Mouse (Mus musculus) intestine, embryonic 16.5 days (tissue): ENCODE measurements around the gene Zfp217. TPM values are rescaled to one million over a fixed set of nuclear protein-coding genes. Genes with fewer than 3 reads are reported as not detected.
"Not testable (repeated sequence)": the region's sequence is repeated elsewhere in the genome, so short reads cannot be mapped to it uniquely, and the experiment has no call there.

ENCODE experiments used
- ATAC-seq: fragments of 200-750 bp; cut with Nextera tagmentation; 2 replicates; pipeline ENCODE4 v1.8.0; 2017; ENCODE audit warnings: moderate TSS enrichment, moderate library complexity
- H3K27ac ChIP-seq: fragments of 300-500 bp; sonication (generic); 2 replicates; pipeline ENCODE4 v1.5.1; 2014; ENCODE audit warnings: mild to moderate bottlenecking, low read length
- H3K27me3 ChIP-seq: fragments of 300-500 bp; sonication (generic); replicated peaks from 2 replicates; pipeline ENCODE4 v1.6.1; 2014; ENCODE audit warnings: low read length, control low read depth, mixed read lengths; ENCODE audit not compliant: control insufficient read depth, insufficient read depth
- H3K36me3 ChIP-seq: fragments of 300-500 bp; sonication (generic); 2 replicates; pipeline ENCODE4 v1.6.1; 2014; ENCODE audit warnings: low read length, control low read depth; ENCODE audit not compliant: control insufficient read depth, insufficient read depth
- H3K4me1 ChIP-seq: fragments of 300-500 bp; sonication (generic); 2 replicates; pipeline ENCODE4 v1.6.1; 2014; ENCODE audit warnings: low read length, control low read depth, mixed read lengths; ENCODE audit not compliant: control insufficient read depth, insufficient read depth
- H3K4me2 ChIP-seq: fragments of 300-500 bp; sonication (generic); 2 replicates; pipeline ENCODE4 v1.6.1; 2014; ENCODE audit warnings: low read depth, low read length, control low read depth
- H3K4me3 ChIP-seq: fragments of 300-500 bp; sonication (generic); 2 replicates; pipeline ENCODE4 v1.5.1; 2014; ENCODE audit warnings: mild to moderate bottlenecking, low read length
- H3K9ac ChIP-seq: fragments of 300-500 bp; sonication (generic); 2 replicates; pipeline ENCODE4 v1.6.1; 2014; ENCODE audit warnings: low read depth, low read length
- H3K9me3 ChIP-seq: fragments of 300-500 bp; sonication (generic); 2 replicates; pipeline ENCODE4 v1.6.1; 2016; ENCODE audit warnings: low read length, control low read depth; ENCODE audit not compliant: control insufficient read depth
- WGBS: fragments of 180-500 bp; shearing (Covaris S2); extraction: QIAGEN DNeasy Blood & Tissue Kit; methylation state at CpG from one replicate; pipeline ENCODE4 v1.1.7; 2014; 5-methylcytosine and 5-hydroxymethylcytosine counted together
- polyA plus RNA-seq: library from polyadenylated mRNA; unstranded; fragments of >200 nt; fragmentation: Nextera tagmentation; extraction: Ambion mirVana; gene quantifications from 2 replicates; pipeline ENCODE4 v1.2.1, GENCODE M21; 2015

The Zfp217 gene
- polyA plus RNA-seq, 1 experiment from 2014 or later, result 2.9 TPM

GRCm38 (mm10) chr2:170184175-170184983 is 36.5 kb upstream of the Zfp217 start:
- WGBS, result 1% methylated on average over 30 of the region's 33 CpGs
- Histone ChIP-seq H3K9me3 (no peaks in the 10 kb centered on the region), H3K4me1 (peaks cover 8% of the 10 kb centered on the region; the same call in 1 of the 2 replicates), H3K27ac (peak overlapping the region; percentile 84), H3K4me3 (peak overlapping the region; percentile 52), H3K36me3 (no peaks in the 10 kb centered on the region), H3K27me3 (no peaks in the 10 kb centered on the region), H3K9ac (peak overlapping the region; percentile 69), H3K4me2 (peak overlapping the region; percentile 71)
- ATAC-seq, result peak; percentile 84

- no peaks in the 10 kb centered on the region for H3K27me3 ChIP-seq
- no peak overlapping the region for H3K9ac ChIP-seq
- WGBS, result 60% methylated on average over 4 of the region's 4 CpGs
- H3K27ac ChIP-seq, result peak overlapping the region; percentile 46; the same call in 1 of the 2 replicates
- peak overlapping the region; percentile 71 for H3K4me2 ChIP-seq
- no peak overlapping the region for H3K4me3 ChIP-seq
- no peak for ATAC-seq
- H3K9me3 ChIP-seq, result no peaks in the 10 kb centered on the region
- peaks cover 8% of the 10 kb centered on the region; the same call in 1 of the 2 replicates for H3K4me1 ChIP-seq
- H3K36me3 ChIP-seq, result no peaks in the 10 kb centered on the region
These were observed 35.9 kb upstream of the Zfp217 start for GRCm38 (mm10) chr2:170183851-170184174.

- Histone ChIP-seq H3K27me3 (no peaks in the 10 kb centered on the region), H3K27ac (no peak overlapping the region), H3K9me3 (no peaks in the 10 kb centered on the region), H3K9ac (no peak overlapping the region), H3K4me3 (no peak overlapping the region), H3K36me3 (no peaks in the 10 kb centered on the region), H3K4me2 (no peak overlapping the region), H3K4me1 (peaks cover 17% of the 10 kb centered on the region)
- no peak for ATAC-seq
- WGBS, result 84% methylated on average over 6 of the region's 6 CpGs
These were observed 34.0 kb upstream of the Zfp217 start for GRCm38 (mm10) chr2:170181862-170182261.

- not testable (repeated sequence) for H3K27ac ChIP-seq, H3K4me3 ChIP-seq, H3K4me2 ChIP-seq, H3K9ac ChIP-seq, H3K9me3 ChIP-seq, H3K27me3 ChIP-seq, H3K36me3 ChIP-seq, ATAC-seq
- 92% methylated on average over 3 of the region's 3 CpGs for WGBS
- H3K4me1 ChIP-seq, result peaks cover 25% of the 10 kb centered on the region
These were observed 32.9 kb upstream of the Zfp217 start for GRCm38 (mm10) chr2:170180769-170181168.

GRCm38 (mm10) chr2:170179317-170179716 is 31.4 kb upstream of the Zfp217 start:
- no peak for ATAC-seq
- Histone ChIP-seq H3K4me1 (peaks cover 32% of the 10 kb centered on the region), H3K4me3 (no peak overlapping the region), H3K9ac (no peak overlapping the region), H3K27me3 (no peaks in the 10 kb centered on the region), H3K9me3 (no peaks in the 10 kb centered on the region), H3K4me2 (no peak overlapping the region), H3K27ac (peak overlapping the region; percentile 80), H3K36me3 (no peaks in the 10 kb centered on the region)
- 72% methylated on average over 5 of the region's 5 CpGs for WGBS

DNA sequence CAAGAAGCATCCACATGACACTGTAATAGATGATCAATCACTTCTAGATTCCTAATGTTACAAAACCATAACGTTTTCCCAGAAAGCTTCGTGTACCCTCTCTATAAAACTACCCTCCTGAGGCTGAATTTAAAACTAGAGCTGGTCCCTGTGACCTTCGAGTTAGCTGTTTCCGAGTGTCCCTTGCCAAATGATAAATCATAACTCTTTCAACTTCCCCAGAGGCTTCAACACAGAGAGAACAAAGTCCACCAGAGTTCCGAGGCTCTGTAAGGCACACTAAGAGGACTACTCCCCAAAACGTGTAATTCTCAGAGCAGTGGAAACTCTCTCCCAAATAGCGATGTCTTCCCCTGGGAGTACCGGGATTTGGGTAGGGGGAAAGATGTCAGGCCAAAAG is 29.4 kb upstream of the Zfp217 start:
- Histone ChIP-seq H3K36me3 (no peaks in the 10 kb centered on the region), H3K9me3 (no peaks in the 10 kb centered on the region), H3K4me2 (peak overlapping the region; percentile 46), H3K4me1 (peaks cover 38% of the 10 kb centered on the region), H3K27ac (peak overlapping the region; percentile 70), H3K4me3 (peak overlapping the region; percentile 18; the same call in 1 of the 2 replicates), H3K27me3 (no peaks in the 10 kb centered on the region), H3K9ac (peak overlapping the region; percentile 48)
- WGBS, result 13% methylated on average over 8 of the region's 8 CpGs
- ATAC-seq, result peak; percentile 32; the same call in 1 of the 2 replicates

GRCm38 (mm10) chr2:170176284-170176926 is 28.5 kb upstream of the Zfp217 start:
- H3K9me3 ChIP-seq, result no peaks in the 10 kb centered on the region
- no peak overlapping the region for H3K4me3 ChIP-seq
- H3K27me3 ChIP-seq, result no peaks in the 10 kb centered on the region
- peaks cover 38% of the 10 kb centered on the region for H3K4me1 ChIP-seq
- ATAC-seq, result no peak
- H3K27ac ChIP-seq, result no peak overlapping the region
- H3K4me2 ChIP-seq, result no peak overlapping the region
- H3K9ac ChIP-seq, result no peak overlapping the region
- no peaks in the 10 kb centered on the region for H3K36me3 ChIP-seq
- 21% methylated on average over 7 of the region's 8 CpGs for WGBS

- WGBS, result 49% methylated on average over 7 of the region's 7 CpGs
- peak overlapping the region; percentile 54 for H3K27ac ChIP-seq
These were observed 27.8 kb upstream of the Zfp217 start for GRCm38 (mm10) chr2:170175661-170176150.

GRCm38 (mm10) chr2:170175190-170175589 is 27.3 kb upstream of the Zfp217 start:
- Histone ChIP-seq H3K4me1 (peaks cover 38% of the 10 kb centered on the region), H3K9ac (no peak overlapping the region), H3K27ac (peak overlapping the region; percentile 54), H3K27me3 (no peaks in the 10 kb centered on the region), H3K9me3 (no peaks in the 10 kb centered on the region), H3K4me2 (no peak overlapping the region), H3K4me3 (no peak overlapping the region), H3K36me3 (no peaks in the 10 kb centered on the region)
- no peak for ATAC-seq
- 72% methylated on average over 3 of the region's 3 CpGs for WGBS

More at GRCm38 (mm10) chr2:170175661-170176150, 27.8 kb upstream of the Zfp217 start:
- Histone ChIP-seq H3K4me1 (peaks cover 38% of the 10 kb centered on the region), H3K4me2 (no peak overlapping the region), H3K27me3 (no peaks in the 10 kb centered on the region), H3K4me3 (no peak overlapping the region), H3K9ac (no peak overlapping the region), H3K36me3 (no peaks in the 10 kb centered on the region), H3K9me3 (no peaks in the 10 kb centered on the region)
- no peak for ATAC-seq
